Comparison of ENCODE assay signal across 10 mouse cellular contexts in the genomic region with DNA sequence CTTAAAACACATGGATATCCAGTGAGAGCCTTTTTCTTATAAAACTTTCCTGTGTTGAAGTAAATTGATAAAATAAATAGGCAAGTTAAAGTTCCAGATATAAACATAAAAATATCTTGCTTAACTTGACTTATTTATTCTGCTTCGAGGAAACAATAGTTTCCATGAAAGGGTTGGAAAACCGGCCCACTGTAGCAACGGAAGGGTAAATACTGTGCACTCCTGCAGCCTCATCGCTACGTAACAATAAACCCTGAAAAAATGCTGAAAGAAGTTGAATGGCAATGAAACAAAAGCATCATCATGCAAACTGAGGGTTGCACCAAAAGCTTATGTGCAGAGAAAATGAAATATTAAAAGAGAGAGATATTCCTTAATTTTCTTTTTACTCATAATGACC.
DNase-seq lines count a peak whose midpoint lies in the region; ATAC-seq lines count a peak whose summit lies in the region.
"Had no signal": no experiment of that assay in that cellular context is flagged by ENCODE, and none has a peak within 500 bp of the region (broad histone marks: within the 10 kb centered on the region; RNA-seq: fewer than 3 reads in every experiment).

No protein-coding gene starts in this region.

- no peak for ATAC-seq in heart, embryonic 14.5 days (ENCODE audit: insufficient number of reproducible peaks, insufficient read depth, low FRiP score, low read depth)
- no peak for ATAC-seq in embryonic facial prominence, embryonic 12.5 days (ENCODE audit: insufficient number of reproducible peaks, insufficient read depth, low FRiP score, low TSS enrichment)
- no peak for ATAC-seq in hindbrain, embryonic 15.5 days (ENCODE audit: low FRiP score, low read depth)
- no peak for ATAC-seq in midbrain, embryonic 13.5 days

- H3K27ac ChIP-seq in heart, embryonic 14.5 days (replicated peaks in 1 of 2; ENCODE audit: control insufficient read depth in 1 of 2, insufficient read depth in 1 of 2, low read depth in 2 of 2, low read length in 2 of 2), result peak overlapping the region; percentile 35 to 41; a peak in 2 of 4 replicates
- H3K27ac ChIP-seq in embryonic facial prominence, embryonic 12.5 days, result no peak overlapping the region
- no peak overlapping the region for H3K27ac ChIP-seq in hindbrain, embryonic 15.5 days (replicated peaks)
- no peak overlapping the region for H3K27ac ChIP-seq in midbrain, embryonic 13.5 days

- WGBS in heart, embryonic 14.5 days, result 25% methylated on average over 5 of the region's 5 CpGs
- WGBS in embryonic facial prominence, embryonic 12.5 days, result 57% methylated on average over 5 of the region's 5 CpGs
- 34% methylated on average over 5 of the region's 5 CpGs for WGBS in hindbrain, embryonic 15.5 days
- WGBS in midbrain, embryonic 13.5 days, result 25% methylated on average over 5 of the region's 5 CpGs

- H3K4me3 ChIP-seq in heart, embryonic 14.5 days (ENCODE audit: control insufficient read depth in 1 of 2, insufficient read depth in 1 of 2, low read depth in 1 of 2, low read length in 2 of 2), result peak overlapping the region; percentile 35 to 96; a peak in 3 of 4 replicates
- H3K4me3 ChIP-seq in embryonic facial prominence, embryonic 12.5 days, result peak overlapping the region; percentile 36
- H3K4me3 ChIP-seq in hindbrain, embryonic 15.5 days, result peak overlapping the region; percentile 58
- peak overlapping the region; percentile 72 for H3K4me3 ChIP-seq in midbrain, embryonic 13.5 days (replicated peaks)

- no peaks in the 10 kb centered on the region for H3K9me3 ChIP-seq in heart, embryonic 14.5 days (ENCODE audit: control insufficient read depth, low read length)
- no peaks in the 10 kb centered on the region for H3K9me3 ChIP-seq in embryonic facial prominence, embryonic 12.5 days
- no peaks in the 10 kb centered on the region for H3K9me3 ChIP-seq in hindbrain, embryonic 15.5 days
- H3K9me3 ChIP-seq in midbrain, embryonic 13.5 days, result no peaks in the 10 kb centered on the region

- H3K4me1 ChIP-seq in heart, embryonic 14.5 days (ENCODE audit: control insufficient read depth in 2 of 2, insufficient read depth in 2 of 2, low read length in 2 of 2), result peaks cover 18 to 36% of the 10 kb centered on the region in 2 experiments
- peaks cover 29% of the 10 kb centered on the region for H3K4me1 ChIP-seq in embryonic facial prominence, embryonic 12.5 days
- H3K4me1 ChIP-seq in hindbrain, embryonic 15.5 days (replicated peaks), result peaks cover 22% of the 10 kb centered on the region
- H3K4me1 ChIP-seq in midbrain, embryonic 13.5 days (replicated peaks), result peaks cover 25% of the 10 kb centered on the region

- DNase-seq in heart, adult 11 months, result no peak
- no peak for DNase-seq in cerebellum, postnatal 4 days (ENCODE audit: low spot score in 2 of 2)
- no peak for DNase-seq in Muller cell, postnatal 12 days (ENCODE audit: inconsistent ontology term)
- DNase-seq in urinary bladder, postnatal 14 days (ENCODE audit: low spot score), result no peak
- DNase-seq: adrenal gland, postnatal 25 days; layer of hippocampus, adult 9-11 months had no signal

- H3K9ac ChIP-seq in heart, embryonic 14.5 days (ENCODE audit: low read length), result peak overlapping the region; percentile 100
- H3K9ac ChIP-seq in embryonic facial prominence, embryonic 12.5 days, result peak overlapping the region; percentile 47
- H3K9ac ChIP-seq in hindbrain, embryonic 15.5 days, result peak overlapping the region; percentile 47
- peak overlapping the region; percentile 58 for H3K9ac ChIP-seq in midbrain, embryonic 13.5 days (replicated peaks)

- H3K4me2 ChIP-seq in heart, embryonic 14.5 days (ENCODE audit: low read length), result peak overlapping the region; percentile 97
- peak overlapping the region; percentile 71 for H3K4me2 ChIP-seq in embryonic facial prominence, embryonic 12.5 days (replicated peaks)
- H3K4me2 ChIP-seq in hindbrain, embryonic 15.5 days, result peak overlapping the region; percentile 100
- peak overlapping the region; percentile 46 for H3K4me2 ChIP-seq in midbrain, embryonic 13.5 days (replicated peaks)

- H3K36me3 ChIP-seq in heart, embryonic 14.5 days (ENCODE audit: control insufficient read depth, insufficient read depth, low read length), result peaks cover 16% of the 10 kb centered on the region
- H3K36me3 ChIP-seq in embryonic facial prominence, embryonic 12.5 days, result peaks cover 18% of the 10 kb centered on the region
- no peaks in the 10 kb centered on the region for H3K36me3 ChIP-seq in hindbrain, embryonic 15.5 days
- H3K36me3 ChIP-seq in midbrain, embryonic 13.5 days, result peaks cover 10% of the 10 kb centered on the region

- no peaks in the 10 kb centered on the region for H3K27me3 ChIP-seq in heart, embryonic 14.5 days (ENCODE audit: control insufficient read depth, insufficient read depth, low read length)
- no peaks in the 10 kb centered on the region for H3K27me3 ChIP-seq in embryonic facial prominence, embryonic 12.5 days
- H3K27me3 ChIP-seq in hindbrain, embryonic 15.5 days, result no peaks in the 10 kb centered on the region
- H3K27me3 ChIP-seq in midbrain, embryonic 13.5 days, result no peaks in the 10 kb centered on the region; the same call in 1 of the 2 replicates

Comparison
In these comparisons a context has a peak if more than half of its experiments do, and no peak if none do; other contexts are left out.
1. H3K27ac ChIP-seq: peak in heart, embryonic 14.5 days (2 of 2); none in embryonic facial prominence, embryonic 12.5 days (single experiment), hindbrain, embryonic 15.5 days (single experiment) and midbrain, embryonic 13.5 days (single experiment).
2. H3K4me2 ChIP-seq: peak in every context shown above with its lines; median percentile 100 in hindbrain, embryonic 15.5 days; 97 in heart, embryonic 14.5 days; 71 in embryonic facial prominence, embryonic 12.5 days; 46 in midbrain, embryonic 13.5 days.
3. H3K9ac ChIP-seq: peak in every context shown above with its lines; median percentile 100 in heart, embryonic 14.5 days; 58 in midbrain, embryonic 13.5 days; 47 in embryonic facial prominence, embryonic 12.5 days; 47 in hindbrain, embryonic 15.5 days.
4. Peak in every context shown above with its lines, with median percentiles within 50 percentile points of each other: H3K4me3 ChIP-seq.